Mouse (Mus musculus) thymus, adult 2 months (tissue): ENCODE measurements around the gene Def8. TPM values are rescaled to one million over a fixed set of nuclear protein-coding genes. Genes with fewer than 3 reads are reported as not detected.
A peak's percentile ranks its signal among the peaks of the same experiment; 100 is the strongest.

Experiments
- DNase-seq: peaks from one replicate; pipeline ENCODE4 v3.0.0; 2021
- H3K27ac ChIP-seq: fragments of 200-500 bp; 2 replicates; pipeline ENCODE4 v1.5.1; 2012; ENCODE audit warnings: low read length, control low read depth; ENCODE audit not compliant: control insufficient read depth, insufficient read depth
- H3K27me3 ChIP-seq: fragments of 200-500 bp; 2 replicates; pipeline ENCODE4 v1.6.1; 2012; ENCODE audit warnings: mild to moderate bottlenecking, low read length, moderate library complexity, mixed read lengths; ENCODE audit not compliant: control insufficient read depth, insufficient read depth
- H3K36me3 ChIP-seq: fragments of 200-500 bp; 2 replicates; pipeline ENCODE4 v1.6.1; 2012; ENCODE audit warnings: mild to moderate bottlenecking, low read length, moderate library complexity; ENCODE audit not compliant: control insufficient read depth, insufficient read depth
- H3K4me1 ChIP-seq: fragments of 200-500 bp; replicated peaks from 2 replicates; pipeline ENCODE4 v1.6.1; 2012; ENCODE audit warnings: low read length; ENCODE audit not compliant: control insufficient read depth, insufficient read depth
- H3K4me3 ChIP-seq: fragments of 200-500 bp; 2 replicates; pipeline ENCODE4 v1.5.1; 2012; ENCODE audit warnings: mild to moderate bottlenecking, low read length, control low read depth, moderate library complexity; ENCODE audit not compliant: control insufficient read depth, insufficient read depth
- CTCF ChIP-seq: fragments of 200-500 bp; IDR thresholded peaks from 2 replicates; pipeline ENCODE4 v1.5.1; 2012; ENCODE audit warnings: mild to moderate bottlenecking, control low read depth, low read length, moderate library complexity, borderline replicate concordance; ENCODE audit not compliant: control insufficient read depth, poor library complexity, insufficient read depth; ENCODE audit errors: extremely low read depth
- POLR2A ChIP-seq: fragments of 200-500 bp; IDR thresholded peaks from 2 replicates; pipeline ENCODE4 v1.6.1; 2012; ENCODE audit warnings: mild to moderate bottlenecking, low read length, control low read depth, moderate library complexity; ENCODE audit not compliant: control insufficient read depth, poor library complexity, insufficient read depth; ENCODE audit errors: extremely low read depth
- WGBS: fragments of 180-500 bp; shearing (Covaris S2); methylation state at CpG from one replicate; pipeline ENCODE4 v1.1.7; 2018; 5-methylcytosine and 5-hydroxymethylcytosine counted together
- polyA plus RNA-seq: library from polyadenylated mRNA; depleted of rRNA; stranded (reverse); fragments of >200 nt; gene quantifications from 2 replicates; pipeline ENCODE4 v1.2.3, GENCODE M21; 2012

Def8 gene
- polyA plus RNA-seq, 1 experiment: 32.6 TPM

GRCm38 (mm10) chr8:123404521-123404920, 18.8 kb upstream of the Def8 start:
- Histone ChIP-seq H3K4me3 (peak overlapping the region; percentile 22), H3K4me1 (peaks cover 95% of the 10 kb centered on the region), H3K27me3 (no peaks in the 10 kb centered on the region), H3K36me3 (0 out of 2 replicates have a peak, but pooled peaks cover 3% of the 10 kb centered on the region), H3K27ac (peak overlapping the region; percentile 88)
- 2% methylated on average over 8 of the region's 8 CpGs for WGBS
- peak; percentile 73 for DNase-seq
- TF ChIP-seq POLR2A: no peak
- no peak for TF ChIP-seq CTCF

DNA sequence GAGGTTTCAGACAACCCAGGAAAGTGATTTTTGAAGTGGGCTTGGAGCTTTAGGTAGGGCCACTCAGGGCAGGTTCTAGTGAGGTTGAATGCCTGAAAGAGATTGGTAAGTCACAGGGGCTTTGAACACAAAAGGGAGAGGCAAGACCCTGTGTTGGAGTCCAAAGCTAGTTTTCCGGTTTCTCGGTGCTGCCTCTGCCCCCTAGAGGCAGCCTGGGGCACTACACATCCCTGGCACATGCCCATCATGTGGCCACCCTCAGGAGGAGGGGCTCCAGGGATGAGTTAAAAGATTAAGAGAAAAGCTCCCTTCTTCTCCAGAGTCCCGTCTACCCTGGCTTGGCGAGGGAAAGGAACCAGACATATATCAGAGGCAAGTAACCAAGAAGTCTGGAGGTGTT, 16.5 kb upstream of the Def8 start, which contains the start of gene Mc1r:
TSS of gene Mc1r (plus strand) at position 322 of the 400 bp plus-strand sequence.
- Histone ChIP-seq H3K27me3 (peaks cover 3% of the 10 kb centered on the region; the same call in 1 of the 2 replicates), H3K4me1 (peaks cover 94% of the 10 kb centered on the region), H3K27ac (no peak within 1 kb of the TSS), H3K36me3 (no peaks in the 10 kb centered on the region), H3K4me3 (no peak within 1 kb of the TSS)
- WGBS: 4% methylated on average over 4 of the region's 4 CpGs
- TF ChIP-seq CTCF (peak; percentile 88; the same call in 1 of the 2 replicates), POLR2A (no peak)
- peak; percentile 81 for DNase-seq

DNA sequence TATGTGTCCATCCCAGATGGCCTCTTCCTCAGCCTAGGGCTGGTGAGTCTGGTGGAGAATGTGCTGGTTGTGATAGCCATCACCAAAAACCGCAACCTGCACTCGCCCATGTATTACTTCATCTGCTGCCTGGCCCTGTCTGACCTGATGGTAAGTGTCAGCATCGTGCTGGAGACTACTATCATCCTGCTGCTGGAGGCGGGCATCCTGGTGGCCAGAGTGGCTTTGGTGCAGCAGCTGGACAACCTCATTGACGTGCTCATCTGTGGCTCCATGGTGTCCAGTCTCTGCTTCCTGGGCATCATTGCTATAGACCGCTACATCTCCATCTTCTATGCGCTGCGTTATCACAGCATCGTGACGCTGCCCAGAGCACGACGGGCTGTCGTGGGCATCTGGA, 15.7 kb upstream of the Def8 start:
- Histone ChIP-seq H3K27me3 (peaks cover 3% of the 10 kb centered on the region; the same call in 1 of the 2 replicates), H3K36me3 (no peaks in the 10 kb centered on the region), H3K4me1 (peaks cover 94% of the 10 kb centered on the region), H3K4me3 (no peak overlapping the region), H3K27ac (no peak overlapping the region)
- DNase-seq: no peak
- TF ChIP-seq CTCF: no peak
- TF ChIP-seq POLR2A: no peak
- WGBS: 93% methylated on average over 13 of the region's 13 CpGs

GRCm38 (mm10) chr8:123408586-123409544, 14.5 kb upstream of the Def8 start:
- WGBS: 41% methylated on average over 9 of the region's 9 CpGs
- H3K36me3 ChIP-seq: no peaks in the 10 kb centered on the region
- TF ChIP-seq POLR2A (no peak), CTCF (no peak)

DNA sequence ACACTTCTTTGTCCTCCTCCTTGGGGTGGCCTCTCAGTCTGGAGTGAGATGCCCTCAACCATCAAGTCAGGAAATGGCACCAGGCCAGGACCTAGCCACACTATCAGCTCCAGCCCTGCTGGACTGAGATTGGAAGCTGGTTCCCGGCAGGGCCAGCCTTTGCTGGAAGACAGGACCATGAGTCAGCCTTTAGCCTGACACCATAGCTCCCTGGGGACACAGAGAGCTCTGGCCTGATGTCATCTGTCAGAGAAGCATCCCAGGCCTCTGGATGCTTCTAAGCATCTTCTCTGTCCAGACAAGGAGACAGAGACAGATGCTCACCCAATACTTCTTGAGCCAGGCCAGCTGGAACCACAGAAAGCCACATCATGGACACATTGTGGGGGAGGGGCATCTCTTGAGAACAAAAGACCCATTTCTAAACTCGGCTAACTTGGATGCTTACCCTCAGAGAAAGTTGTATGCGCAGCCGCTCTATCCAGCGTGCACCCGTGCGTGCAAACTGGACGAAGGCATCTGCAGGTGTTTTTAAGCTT, 13.2 kb upstream of the Def8 start:
- no peak for DNase-seq
- Histone ChIP-seq H3K27ac (no peak overlapping the region), H3K27me3 (peaks cover 3% of the 10 kb centered on the region; the same call in 1 of the 2 replicates), H3K4me1 (peaks cover 81% of the 10 kb centered on the region), H3K4me3 (no peak overlapping the region), H3K36me3 (no peaks in the 10 kb centered on the region)
- TF ChIP-seq CTCF: no peak
- TF ChIP-seq POLR2A: no peak
- WGBS: 75% methylated on average over 8 of the region's 8 CpGs

More at GRCm38 (mm10) chr8:123408586-123409544, 14.5 kb upstream of the Def8 start:
- no peak overlapping the region for H3K4me3 ChIP-seq
- no peak overlapping the region for H3K27ac ChIP-seq
- peaks cover 89% of the 10 kb centered on the region for H3K4me1 ChIP-seq
- H3K27me3 ChIP-seq: peaks cover 3% of the 10 kb centered on the region; the same call in 1 of the 2 replicates
- no peak for DNase-seq

DNA sequence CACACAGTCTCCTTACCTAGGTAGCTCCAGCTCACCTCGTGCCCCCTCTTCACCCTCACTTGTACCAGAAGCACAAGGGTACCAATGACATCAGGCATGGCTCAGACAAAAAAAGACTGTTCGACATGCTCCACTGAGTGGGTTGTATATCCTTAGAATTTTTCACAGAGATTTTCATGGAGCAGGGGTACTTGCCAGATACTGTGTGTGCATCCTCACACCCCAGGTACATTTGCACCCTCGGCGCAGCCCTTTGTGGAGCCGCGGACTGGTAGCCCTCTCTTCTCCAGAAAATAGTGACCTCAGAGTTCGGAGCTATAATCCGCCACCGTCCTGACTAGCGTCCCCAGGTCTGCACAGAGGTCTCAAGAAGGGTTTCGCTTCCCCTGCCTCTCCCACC, 12.5 kb upstream of the Def8 start:
- peaks cover 3% of the 10 kb centered on the region; the same call in 1 of the 2 replicates for H3K27me3 ChIP-seq
- WGBS: 24% methylated on average over 11 of the region's 11 CpGs
- DNase-seq: no peak
- H3K36me3 ChIP-seq: no peaks in the 10 kb centered on the region
- H3K4me3 ChIP-seq: peak overlapping the region; percentile 53; the same call in 1 of the 2 replicates
- peaks cover 74% of the 10 kb centered on the region for H3K4me1 ChIP-seq
- TF ChIP-seq CTCF (no peak), POLR2A (no peak)
- H3K27ac ChIP-seq: no peak overlapping the region
